In genomic region chr11:116572756-116573543, GRCm38 (mm10) we compare ENCODE assay signal across 8 mouse cellular contexts. TPM values are rescaled to one million over a fixed set of nuclear protein-coding genes. Genes with fewer than 3 reads are reported as not detected.
A peak's percentile ranks its signal among the peaks of the same experiment; 100 is the strongest.
DNase-seq lines count a peak whose midpoint lies in the region; ATAC-seq lines count a peak whose summit lies in the region.

No protein-coding gene starts in this region.

- H3K27me3 ChIP-seq in lung, embryonic 16.5 days (ENCODE audit: control insufficient read depth, insufficient read depth, low read depth, low read length) = no peaks in the 10 kb centered on the region
- no peaks in the 10 kb centered on the region for H3K27me3 ChIP-seq in heart, embryonic 12.5 days (replicated peaks)
- H3K27me3 ChIP-seq in liver, embryonic 15.5 days = no peaks in the 10 kb centered on the region

- H3K27ac ChIP-seq in lung, embryonic 16.5 days (ENCODE audit: low read length) = no peak overlapping the region
- H3K27ac ChIP-seq in heart, embryonic 12.5 days (ENCODE audit: poor library complexity, severe bottlenecking) = peak overlapping the region; percentile 68
- peak overlapping the region; percentile 99 for H3K27ac ChIP-seq in liver, embryonic 15.5 days (replicated peaks)

- H3K4me1 ChIP-seq in lung, embryonic 16.5 days (replicated peaks; ENCODE audit: control insufficient read depth, insufficient read depth, low read length) = peaks cover 9% of the 10 kb centered on the region
- peaks cover 70% of the 10 kb centered on the region for H3K4me1 ChIP-seq in heart, embryonic 12.5 days (replicated peaks)
- H3K4me1 ChIP-seq in liver, embryonic 15.5 days (replicated peaks) = peaks cover 96% of the 10 kb centered on the region

- DNase-seq in lung, postnatal 14 days = no peak
- peak; percentile 80 for DNase-seq in brain, adult 2 months (ENCODE audit: low read depth, low spot score)
- DNase-seq in embryo, embryonic 10 days (ENCODE audit: low spot score) = no peak
- no peak for DNase-seq in urinary bladder, adult 18-20 months (ENCODE audit: low spot score in 2 of 2)
- DNase-seq in kidney, postnatal 36 days = no peak

- 49% methylated on average over 12 of the region's 12 CpGs for WGBS in lung, embryonic 16.5 days
- 44% methylated on average over 12 of the region's 12 CpGs for WGBS in heart, embryonic 12.5 days
- 31% methylated on average over 12 of the region's 12 CpGs for WGBS in liver, embryonic 15.5 days (ENCODE audit: insufficient replicate concordance)

- H3K36me3 ChIP-seq in lung, embryonic 16.5 days (ENCODE audit: control insufficient read depth, insufficient read depth, low read length) = no peaks in the 10 kb centered on the region
- no peaks in the 10 kb centered on the region for H3K36me3 ChIP-seq in heart, embryonic 12.5 days
- H3K36me3 ChIP-seq in liver, embryonic 15.5 days (replicated peaks) = peaks cover 10% of the 10 kb centered on the region; the same call in 1 of the 2 replicates

- ATAC-seq in lung, embryonic 16.5 days (ENCODE audit: low read depth) = peak; percentile 41
- ATAC-seq in heart, embryonic 12.5 days (ENCODE audit: insufficient number of reproducible peaks, low FRiP score) = peak; percentile 86
- peak; percentile 83 for ATAC-seq in liver, embryonic 15.5 days (ENCODE audit: insufficient read depth)

- no peak overlapping the region for H3K4me2 ChIP-seq in lung, embryonic 16.5 days (ENCODE audit: low read depth, low read length)
- H3K4me2 ChIP-seq in heart, embryonic 12.5 days = peak overlapping the region; percentile 41
- H3K4me2 ChIP-seq in liver, embryonic 15.5 days = peak overlapping the region; percentile 82

- H3K9ac ChIP-seq in lung, embryonic 16.5 days (ENCODE audit: low read length) = no peak overlapping the region
- peak overlapping the region; percentile 34; the same call in 1 of the 2 replicates for H3K9ac ChIP-seq in heart, embryonic 12.5 days
- H3K9ac ChIP-seq in liver, embryonic 15.5 days = peak overlapping the region; percentile 62

- H3K9me3 ChIP-seq in lung, embryonic 16.5 days (ENCODE audit: control insufficient read depth, low read length) = no peaks in the 10 kb centered on the region
- no peaks in the 10 kb centered on the region for H3K9me3 ChIP-seq in heart, embryonic 12.5 days (replicated peaks)
- H3K9me3 ChIP-seq in liver, embryonic 15.5 days (replicated peaks) = no peaks in the 10 kb centered on the region

- no peak overlapping the region for H3K4me3 ChIP-seq in lung, embryonic 16.5 days (ENCODE audit: low read length)
- peak overlapping the region; percentile 4; the same call in 1 of the 2 replicates for H3K4me3 ChIP-seq in heart, embryonic 12.5 days
- peak overlapping the region; percentile 53 for H3K4me3 ChIP-seq in liver, embryonic 15.5 days (replicated peaks)

RNA-seq across cellular contexts. Expression of gene Ube2o, which starts 8.3 kb away (rescaled TPM):
- 5.2 and 5.8 TPM in 2 replicates for polyA plus RNA-seq in lung, embryonic 16.5 days (2015; fragmentation: Nextera tagmentation; extraction: Ambion mirVana)
- 18.1 and 19.9 TPM in 2 replicates for polyA plus RNA-seq in heart, embryonic 12.5 days (2016; fragmentation: Nextera tagmentation; extraction: Ambion mirVana)
- polyA plus RNA-seq in liver, embryonic 15.5 days (2015; fragmentation: Nextera tagmentation; extraction: Ambion mirVana) = 38.1 and 51.7 TPM in 2 replicates

RNA-seq across cellular contexts. Expression of gene Aanat, which starts 13.3 kb away (rescaled TPM):
- polyA plus RNA-seq in lung, embryonic 16.5 days (2015; fragmentation: Nextera tagmentation; extraction: Ambion mirVana) = not detected in 2 replicates
- not detected in 2 replicates for polyA plus RNA-seq in heart, embryonic 12.5 days (2016; fragmentation: Nextera tagmentation; extraction: Ambion mirVana)
- not detected in 2 replicates for polyA plus RNA-seq in liver, embryonic 15.5 days (2015; fragmentation: Nextera tagmentation; extraction: Ambion mirVana)

RNA-seq across cellular contexts. Expression of gene Sphk1, which starts 42.2 kb away (rescaled TPM):
- polyA plus RNA-seq in lung, embryonic 16.5 days (2015; fragmentation: Nextera tagmentation; extraction: Ambion mirVana) = 7.0 and 9.6 TPM in 2 replicates
- polyA plus RNA-seq in heart, embryonic 12.5 days (2016; fragmentation: Nextera tagmentation; extraction: Ambion mirVana) = 1.6 and 2.1 TPM in 2 replicates
- 28.8 and 32.7 TPM in 2 replicates for polyA plus RNA-seq in liver, embryonic 15.5 days (2015; fragmentation: Nextera tagmentation; extraction: Ambion mirVana)

RNA-seq across cellular contexts. Expression of gene Rhbdf2, which starts 53.9 kb away (rescaled TPM):
- 17.9 and 19.6 TPM in 2 replicates for polyA plus RNA-seq in lung, embryonic 16.5 days (2015; fragmentation: Nextera tagmentation; extraction: Ambion mirVana)
- 7.5 and 8.1 TPM in 2 replicates for polyA plus RNA-seq in heart, embryonic 12.5 days (2016; fragmentation: Nextera tagmentation; extraction: Ambion mirVana)
- 7.2 and 7.5 TPM in 2 replicates for polyA plus RNA-seq in liver, embryonic 15.5 days (2015; fragmentation: Nextera tagmentation; extraction: Ambion mirVana)
